Mouse (Mus musculus) MEL (cell line): Measurements from ENCODE around the gene Hnrnpa1. TPM values are rescaled to one million over a fixed set of nuclear protein-coding genes. Genes with fewer than 3 reads are reported as not detected.

Source experiments
- DNase-seq: peaks from one replicate; pipeline ENCODE4 v3.0.0; 2011; ENCODE audit warnings: low read depth, low spot score
- H3K27ac ChIP-seq: 2 replicates; pipeline ENCODE4 v1.5.1; 2012; ENCODE audit warnings: low read depth, mild to moderate bottlenecking, control low read depth, low read length, moderate library complexity; ENCODE audit not compliant: control insufficient read depth
- H3K27me3 ChIP-seq, 2 experiments: fragments of 150-350 bp in 1 of 2; sonication (generic) in 1 of 2; 2 replicates each; pipeline ENCODE4 v1.6.1; 2012; ENCODE audit warnings: low read length in 2 of 2, mild to moderate bottlenecking in 2 of 2, improper control_type of control experiment in 1 of 2, moderate library complexity in 1 of 2; ENCODE audit not compliant: insufficient read depth in 2 of 2, control insufficient read depth in 1 of 2
- H3K36me3 ChIP-seq, 2 experiments: 2 replicates each; pipeline ENCODE4 v1.6.1; 2012 to 2014; ENCODE audit warnings: low read length in 2 of 2, improper control_type of control experiment in 1 of 2, inconsistent platforms in 1 of 2, mild to moderate bottlenecking in 1 of 2; ENCODE audit not compliant: insufficient read depth in 2 of 2, control insufficient read depth in 1 of 2
- H3K4me1 ChIP-seq, 2 experiments: fragments of 150-350 bp in 1 of 2; sonication (generic) in 1 of 2; 2 replicates each; pipeline ENCODE4 v1.6.1; 2012; ENCODE audit warnings: low read length in 2 of 2, improper control_type of control experiment in 1 of 2, mild to moderate bottlenecking in 1 of 2; ENCODE audit not compliant: insufficient read depth in 2 of 2, control insufficient read depth in 1 of 2
- H3K4me3 ChIP-seq, 2 experiments: fragments of 150-350 bp in 1 of 2; sonication (generic) in 1 of 2; 2 replicates each; pipeline ENCODE4 v1.5.1; 2012; ENCODE audit warnings: low read depth in 2 of 2, low read length in 2 of 2, mild to moderate bottlenecking in 2 of 2, moderate library complexity in 2 of 2, control low read depth in 1 of 2, improper control_type of control experiment in 1 of 2; ENCODE audit not compliant: control insufficient read depth in 1 of 2, insufficient read depth in 1 of 2
- H3K79me2 ChIP-seq: 2 replicates; pipeline ENCODE4 v1.6.1; 2012; ENCODE audit warnings: mild to moderate bottlenecking, low read length, moderate library complexity; ENCODE audit not compliant: control insufficient read depth, poor library complexity, insufficient read depth
- H3K9ac ChIP-seq: 2 replicates; pipeline ENCODE4 v1.6.1; 2012; ENCODE audit warnings: low read depth, mild to moderate bottlenecking, control low read depth, low read length, moderate library complexity; ENCODE audit not compliant: control insufficient read depth, poor library complexity, severe bottlenecking
- H3K9me3 ChIP-seq: fragments of 150-350 bp; sonication (generic); replicated peaks from 2 replicates; pipeline ENCODE4 v1.6.1; 2012; ENCODE audit warnings: mild to moderate bottlenecking, low read length, improper control_type of control experiment, moderate library complexity; ENCODE audit not compliant: insufficient read depth
- BHLHE40 ChIP-seq: IDR thresholded peaks from 2 replicates; pipeline ENCODE4 v1.6.1; 2012; ENCODE audit warnings: low read depth, mild to moderate bottlenecking, inconsistent platforms, low read length, improper control_type of control experiment, borderline replicate concordance
- CHD2 ChIP-seq: IDR thresholded peaks from 2 replicates; pipeline ENCODE4 v1.6.1; 2011; ENCODE audit warnings: low read length, improper control_type of control experiment
- GABPA ChIP-seq: IDR thresholded peaks from 2 replicates; pipeline ENCODE4 v1.6.1; 2012; ENCODE audit warnings: low read depth, mild to moderate bottlenecking, inconsistent platforms, low read length, improper control_type of control experiment, moderate library complexity
- GATA1 ChIP-seq: IDR thresholded peaks from 2 replicates; pipeline ENCODE4 v1.6.1; 2011; ENCODE audit warnings: low read depth, low read length, improper control_type of control experiment
- KAT2A ChIP-seq: conservative IDR thresholded peaks from 2 replicates; pipeline ENCODE4 v1.6.1; 2012; ENCODE audit warnings: low read depth, low read length, improper control_type of control experiment, inconsistent platforms
- MAFK ChIP-seq: IDR thresholded peaks from 2 replicates; pipeline ENCODE4 v1.6.1; 2011; ENCODE audit warnings: low read depth, mild to moderate bottlenecking, low read length, improper control_type of control experiment, borderline replicate concordance
- MAX ChIP-seq: IDR thresholded peaks from 2 replicates; pipeline ENCODE4 v1.6.1; 2011; ENCODE audit warnings: low read length, improper control_type of control experiment
- MAZ ChIP-seq: IDR thresholded peaks from 2 replicates; pipeline ENCODE4 v1.6.1; 2012; ENCODE audit warnings: low read depth, mild to moderate bottlenecking, inconsistent platforms, low read length, improper control_type of control experiment
- NELFE ChIP-seq: IDR thresholded peaks from 2 replicates; pipeline ENCODE4 v1.6.1; 2011; ENCODE audit warnings: low read depth, low read length, improper control_type of control experiment
- POLR2AphosphoS2 ChIP-seq: IDR thresholded peaks from 2 replicates; pipeline ENCODE4 v1.6.1; 2011; ENCODE audit warnings: low read length, improper control_type of control experiment
- RCOR1 ChIP-seq: IDR thresholded peaks from 2 replicates; pipeline ENCODE4 v1.6.1; 2012; ENCODE audit warnings: low read depth, mild to moderate bottlenecking, inconsistent platforms, low read length, improper control_type of control experiment
- TAL1 ChIP-seq: IDR thresholded peaks from 2 replicates; pipeline ENCODE4 v1.6.1; 2012; ENCODE audit warnings: mild to moderate bottlenecking, inconsistent platforms, low read length, moderate library complexity, mixed read lengths
- ZNF384 ChIP-seq: IDR thresholded peaks from 2 replicates; pipeline ENCODE4 v1.6.1; 2012; ENCODE audit warnings: low read depth, mild to moderate bottlenecking, inconsistent platforms, low read length, improper control_type of control experiment
- polyA plus RNA-seq, 2 experiments: library from polyadenylated mRNA; stranded (reverse) in 1 of 2; unstranded in 1 of 2; fragments of >175 nt in 1 of 2; fragments of >200 nt in 1 of 2; gene quantifications; 2 replicates each; pipeline versions ENCODE4 v1.2.1 to v1.2.4; 2012; ENCODE audit warnings: low replicate concordance in 2 of 2, low read depth in 1 of 2; ENCODE audit not compliant: insufficient read length in 2 of 2, insufficient read depth in 1 of 2, missing spikeins in 1 of 2
- total RNA-seq: library from RNA; depleted of rRNA; stranded (reverse); fragments of 300-350 nt; gene quantifications from 2 replicates; pipeline ENCODE4 v1.2.3, GENCODE M21; 2012

Hnrnpa1 gene
- total and polyA plus RNA-seq, 3 experiments = 322 to 900 TPM; not detected in 1

DNA sequence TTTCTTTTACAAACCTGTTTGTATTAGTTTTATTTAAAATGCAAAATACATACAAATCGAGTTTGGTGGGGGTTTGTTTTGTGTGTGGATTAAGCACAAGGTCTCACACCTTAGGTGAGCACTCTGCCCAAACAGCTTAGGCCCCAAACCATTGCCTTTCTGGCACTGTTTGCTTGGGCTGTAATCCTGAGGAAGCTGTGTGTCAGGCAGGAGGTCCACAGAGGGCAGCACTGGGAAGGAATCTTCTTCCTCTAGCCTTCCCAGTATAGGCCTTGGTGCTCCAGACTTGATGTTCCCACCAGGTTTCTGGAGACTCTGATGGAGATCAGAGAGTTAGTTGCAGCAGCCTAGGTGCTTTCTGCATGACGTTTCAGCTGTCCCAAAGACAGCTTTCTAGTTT is 44.4 kb downstream of the Hnrnpa1 start:
- Histone ChIP-seq H3K4me1 (peaks cover 2 to 8% of the 10 kb centered on the region in 2 experiments; a peak in 3 of 4 replicates), H3K4me3 (no peak overlapping the region), H3K9ac (no peak overlapping the region), H3K27me3 (no peaks in the 10 kb centered on the region), H3K9me3 (no peaks in the 10 kb centered on the region), H3K36me3 (peaks cover 0 to 13% of the 10 kb centered on the region in 2 experiments; a peak in 2 of 4 replicates), H3K79me2 (peaks cover 5% of the 10 kb centered on the region), H3K27ac (no peak overlapping the region)
- TF ChIP-seq NELFE = no peak
- no peak for TF ChIP-seq ZNF384
- no peak for TF ChIP-seq MAFK
- no peak for TF ChIP-seq GATA1
- TF ChIP-seq RCOR1 = no peak
- no peak for TF ChIP-seq MAZ
- TF ChIP-seq KAT2A = no peak
- DNase-seq = no peak

DNA sequence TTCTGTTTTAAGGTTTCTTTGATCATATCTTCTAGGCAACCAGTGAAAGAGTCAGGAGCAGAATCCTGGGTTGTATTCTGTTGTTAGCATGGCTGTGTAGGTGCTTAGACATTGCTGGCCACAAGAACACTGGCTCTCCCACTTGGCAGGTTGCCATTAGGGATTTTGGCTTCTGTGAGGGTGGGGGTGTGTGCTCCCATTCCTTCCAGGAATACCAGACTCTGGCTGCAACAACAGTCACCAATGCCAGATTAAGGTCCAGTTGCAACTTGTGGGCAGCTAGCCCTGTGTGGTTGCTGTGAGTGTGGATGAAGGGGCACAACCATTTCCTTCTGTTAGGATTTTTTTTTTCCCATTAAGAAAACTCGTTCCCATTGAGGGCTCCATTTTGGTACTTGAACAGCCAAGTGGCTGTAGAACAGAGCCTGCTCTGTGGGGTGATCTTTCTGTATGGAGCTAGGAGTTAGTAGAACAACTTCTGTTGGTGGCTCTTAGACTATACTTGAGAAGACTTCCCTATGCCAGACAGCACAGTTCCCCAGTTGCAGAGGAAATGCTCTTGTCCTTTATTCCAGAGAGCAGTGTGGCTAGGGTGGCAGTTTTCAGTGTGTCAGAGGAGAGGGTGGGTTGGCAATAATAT is 45.7 kb downstream of the Hnrnpa1 start:
- Histone ChIP-seq H3K4me1 (peaks cover 0 to 4% of the 10 kb centered on the region in 2 experiments; a peak in 2 of 4 replicates), H3K9ac (no peak overlapping the region), H3K79me2 (peaks cover 2% of the 10 kb centered on the region; the same call in 1 of the 2 replicates), H3K9me3 (no peaks in the 10 kb centered on the region), H3K27ac (no peak overlapping the region), H3K36me3 (peaks cover 0 to 8% of the 10 kb centered on the region in 2 experiments; a peak in 2 of 4 replicates), H3K4me3 (no peak overlapping the region), H3K27me3 (no peaks in the 10 kb centered on the region)
- no peak for TF ChIP-seq MAX
- TF ChIP-seq MAZ = no peak
- no peak for DNase-seq

DNA sequence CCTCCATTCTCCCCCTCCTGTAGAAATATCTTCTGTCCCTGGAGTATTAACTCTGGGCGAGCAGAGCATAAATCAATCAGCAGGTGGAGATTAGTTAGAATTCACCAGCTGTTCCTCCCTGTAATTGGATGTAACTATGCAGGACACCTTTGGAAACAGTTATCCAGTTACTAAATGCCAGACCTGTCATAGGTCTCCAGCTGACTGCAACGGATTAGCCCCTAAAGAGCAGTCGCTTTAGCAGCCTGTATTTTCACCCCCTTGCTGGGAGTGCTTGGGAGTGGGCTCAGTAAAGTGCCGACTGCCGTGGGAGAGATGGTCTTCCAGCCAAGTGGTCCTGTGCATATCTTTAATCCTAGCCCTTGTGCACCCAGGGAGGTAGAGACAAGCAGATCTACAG is 49.4 kb downstream of the Hnrnpa1 start:
- H3K9me3 ChIP-seq = no peaks in the 10 kb centered on the region
- H3K27ac ChIP-seq = no peak overlapping the region
- no peaks in the 10 kb centered on the region; the same call in 1 of the 2 replicates for H3K79me2 ChIP-seq
- TF ChIP-seq GATA1 (no peak), BHLHE40 (no peak), POLR2AphosphoS2 (no peak), GABPA (no peak), CHD2 (no peak), TAL1 (no peak)
- no peaks in the 10 kb centered on the region for H3K4me1 ChIP-seq
- no peaks in the 10 kb centered on the region; a peak in 1 of 4 replicates for H3K36me3 ChIP-seq
- no peak for DNase-seq
- no peak overlapping the region for H3K9ac ChIP-seq
- no peak overlapping the region for H3K4me3 ChIP-seq
- H3K27me3 ChIP-seq = no peaks in the 10 kb centered on the region
